Mouse (Mus musculus): ENCODE data around the gene Ptprr. TPM values are rescaled to one million over a fixed set of nuclear protein-coding genes. Genes with fewer than 3 reads are reported as not detected.

Ptprr gene
- total and polyA plus RNA-seq, 2 experiments = 0.09 TPM; not detected in 1

DNA sequence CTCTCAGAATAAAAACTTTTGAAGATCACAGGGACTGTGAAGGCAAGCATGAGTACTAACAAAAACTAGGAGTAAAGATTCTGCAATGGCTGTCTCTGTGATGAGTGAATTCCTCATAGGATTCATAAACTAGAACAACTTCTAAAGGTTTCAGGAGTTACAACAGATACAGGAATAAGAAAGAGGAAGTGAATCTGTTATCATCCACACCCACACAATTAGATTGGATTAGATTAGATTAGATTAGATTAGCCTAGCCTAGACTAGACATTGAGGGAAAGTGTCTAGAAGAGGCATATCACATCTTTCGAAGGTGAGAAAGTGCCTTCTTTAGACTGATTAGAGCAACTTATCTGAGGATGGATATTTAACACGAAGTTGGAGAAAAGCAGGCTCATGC is 117.2 kb downstream of the Ptprr start:
- H3K36me3 ChIP-seq (ENCODE audit: control insufficient read depth, insufficient read depth, low read length) = no peaks in the 10 kb centered on the region
- H3K4me1 ChIP-seq (ENCODE audit: control insufficient read depth, insufficient read depth, low read length) = no peaks in the 10 kb centered on the region
- H3K9ac ChIP-seq (ENCODE audit: low read depth, low read length) = no peak overlapping the region
- H3K4me3 ChIP-seq (ENCODE audit: insufficient read depth, low read depth, low read length) = no peak overlapping the region
- H3K27ac ChIP-seq (replicated peaks; ENCODE audit: insufficient read depth, low read depth, low read length) = no peak overlapping the region
- H3K27me3 ChIP-seq (ENCODE audit: control insufficient read depth, insufficient read depth, low read length) = no peaks in the 10 kb centered on the region
- TF ChIP-seq POLR2A (IDR thresholded peaks at IDR 0.05; ENCODE audit: extremely low read depth, insufficient read depth, low read length) (no peak), CTCF (IDR thresholded peaks at IDR 0.05; ENCODE audit: low read depth, low read length) (no peak)
- WGBS = 63% methylated on average over 2 of the region's 2 CpGs
- DNase-seq (ENCODE audit: extremely low read depth, low read depth, low spot score) = no peak
- H3K79me2 ChIP-seq (ENCODE audit: control insufficient read depth, insufficient read depth, low read length) = no peaks in the 10 kb centered on the region

DNA sequence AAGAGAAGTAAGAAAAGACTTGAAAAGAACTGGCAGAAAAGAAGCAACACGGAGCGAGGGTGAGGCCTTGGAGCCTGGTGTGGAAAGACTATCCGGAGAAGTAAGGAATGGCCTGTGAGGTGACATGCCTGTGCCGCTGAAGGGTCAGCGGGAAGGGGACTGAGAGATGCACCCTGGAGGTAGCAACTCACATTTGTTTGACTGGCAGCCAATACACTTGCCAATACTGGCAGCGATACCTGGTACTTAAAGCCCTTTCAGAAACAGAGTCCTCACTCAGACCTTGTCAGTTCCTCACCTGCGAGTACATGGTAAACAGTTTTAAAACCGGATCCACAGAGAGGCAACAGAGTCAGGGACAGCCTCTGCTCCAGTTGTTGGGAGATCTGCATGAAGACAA is 122.2 kb downstream of the Ptprr start:
- no peaks in the 10 kb centered on the region for H3K79me2 ChIP-seq (ENCODE audit: control insufficient read depth, insufficient read depth, low read length)
- H3K27ac ChIP-seq (replicated peaks; ENCODE audit: insufficient read depth, low read depth, low read length) = no peak overlapping the region
- DNase-seq (ENCODE audit: extremely low read depth, low read depth, low spot score) = no peak
- H3K4me3 ChIP-seq (ENCODE audit: insufficient read depth, low read depth, low read length) = no peak overlapping the region
- no peaks in the 10 kb centered on the region for H3K27me3 ChIP-seq (ENCODE audit: control insufficient read depth, insufficient read depth, low read length)
- no peak overlapping the region for H3K9ac ChIP-seq (ENCODE audit: low read depth, low read length)
- H3K36me3 ChIP-seq (ENCODE audit: control insufficient read depth, insufficient read depth, low read length) = no peaks in the 10 kb centered on the region
- 88% methylated on average over 8 of the region's 8 CpGs for WGBS
- no peak for TF ChIP-seq POLR2A (IDR thresholded peaks at IDR 0.05; ENCODE audit: extremely low read depth, insufficient read depth, low read length)
- TF ChIP-seq CTCF (IDR thresholded peaks at IDR 0.05; ENCODE audit: low read depth, low read length) = no peak
- H3K4me1 ChIP-seq (ENCODE audit: control insufficient read depth, insufficient read depth, low read length) = no peaks in the 10 kb centered on the region

DNA sequence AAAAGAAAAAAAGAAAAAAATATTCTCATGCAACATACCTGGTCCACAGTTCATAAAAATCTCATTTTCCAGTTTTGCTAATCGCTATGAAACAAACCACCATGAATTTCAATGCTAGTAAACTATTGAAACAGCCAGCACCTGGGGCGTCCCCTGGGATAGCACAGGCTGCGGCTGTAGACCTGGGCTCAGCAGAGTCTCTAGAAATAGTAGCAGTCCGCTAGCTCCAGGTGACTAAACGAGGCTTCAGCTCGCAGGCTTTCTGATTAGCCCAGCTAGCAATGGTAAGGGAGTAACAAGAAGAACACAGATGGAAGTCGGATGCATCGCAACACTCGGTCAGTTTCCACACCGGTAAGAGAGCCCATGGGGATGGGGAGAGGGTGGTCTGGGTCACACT is 125.7 kb downstream of the Ptprr start:
- TF ChIP-seq CTCF (IDR thresholded peaks at IDR 0.05; ENCODE audit: low read depth, low read length) (no peak), POLR2A (IDR thresholded peaks at IDR 0.05; ENCODE audit: extremely low read depth, insufficient read depth, low read length) (no peak)
- H3K4me3 ChIP-seq (ENCODE audit: insufficient read depth, low read depth, low read length) = no peak overlapping the region
- WGBS = 89% methylated on average over 10 of the region's 10 CpGs

DNA sequence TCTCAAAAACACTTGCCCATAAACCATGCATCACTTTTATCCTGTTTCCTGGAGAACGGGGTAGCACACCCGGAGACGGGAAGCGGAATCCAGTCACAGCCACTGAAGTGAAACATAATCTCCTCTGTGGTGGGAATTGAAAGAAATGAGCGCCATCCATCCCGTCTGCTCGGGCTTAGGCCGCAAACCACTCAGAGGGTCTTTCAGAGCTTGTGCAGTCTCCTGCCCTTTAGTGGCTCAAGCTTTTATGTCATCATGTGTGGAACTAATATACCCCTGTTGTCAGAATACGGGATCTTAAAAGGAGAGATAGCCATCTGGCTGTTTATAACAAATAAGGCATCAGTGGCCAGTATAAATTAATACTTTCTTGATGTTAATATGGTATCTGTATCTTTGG is 128.1 kb downstream of the Ptprr start:
- no peak overlapping the region for H3K9ac ChIP-seq (ENCODE audit: low read depth, low read length)
- H3K36me3 ChIP-seq (ENCODE audit: control insufficient read depth, insufficient read depth, low read length) = no peaks in the 10 kb centered on the region
- TF ChIP-seq CTCF (IDR thresholded peaks at IDR 0.05; ENCODE audit: low read depth, low read length) (no peak), POLR2A (IDR thresholded peaks at IDR 0.05; ENCODE audit: extremely low read depth, insufficient read depth, low read length) (no peak)
- no peak overlapping the region for H3K27ac ChIP-seq (replicated peaks; ENCODE audit: insufficient read depth, low read depth, low read length)
- H3K4me3 ChIP-seq (ENCODE audit: insufficient read depth, low read depth, low read length) = no peak overlapping the region
- H3K27me3 ChIP-seq (ENCODE audit: control insufficient read depth, insufficient read depth, low read length) = no peaks in the 10 kb centered on the region
- 89% methylated on average over 9 of the region's 9 CpGs for WGBS
- H3K4me1 ChIP-seq (ENCODE audit: control insufficient read depth, insufficient read depth, low read length) = no peaks in the 10 kb centered on the region
- no peak for DNase-seq (ENCODE audit: extremely low read depth, low read depth, low spot score)
- no peaks in the 10 kb centered on the region for H3K79me2 ChIP-seq (ENCODE audit: control insufficient read depth, insufficient read depth, low read length)

More for the DNA sequence above, 125.7 kb downstream of the Ptprr start:
- Histone ChIP-seq H3K4me1 (ENCODE audit: control insufficient read depth, insufficient read depth, low read length) (no peaks in the 10 kb centered on the region), H3K27me3 (ENCODE audit: control insufficient read depth, insufficient read depth, low read length) (no peaks in the 10 kb centered on the region), H3K9ac (ENCODE audit: low read depth, low read length) (no peak overlapping the region), H3K27ac (replicated peaks; ENCODE audit: insufficient read depth, low read depth, low read length) (no peak overlapping the region), H3K79me2 (ENCODE audit: control insufficient read depth, insufficient read depth, low read length) (no peaks in the 10 kb centered on the region), H3K36me3 (ENCODE audit: control insufficient read depth, insufficient read depth, low read length) (no peaks in the 10 kb centered on the region)
- no peak for DNase-seq (ENCODE audit: extremely low read depth, low read depth, low spot score)

DNA sequence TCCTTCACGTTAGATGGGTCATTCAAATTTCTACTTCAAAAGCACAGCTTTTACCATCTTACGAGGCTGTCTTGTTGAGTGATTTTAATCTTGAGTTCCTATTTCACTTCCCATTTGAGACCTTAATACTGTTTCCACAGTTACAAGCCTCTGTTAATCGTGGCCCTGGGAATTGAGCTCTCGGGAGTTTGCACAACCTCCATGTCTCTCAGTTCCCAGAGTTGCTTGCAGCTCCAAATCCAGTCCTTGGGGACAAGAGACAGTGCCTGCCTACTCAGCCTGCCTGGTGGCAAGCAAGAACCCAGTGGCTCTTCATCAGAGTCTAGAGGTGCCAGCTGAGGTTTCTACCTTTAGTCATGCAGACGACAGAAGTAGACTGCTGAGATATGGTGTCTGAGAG is 136.7 kb downstream of the Ptprr start:
- Histone ChIP-seq H3K27me3 (ENCODE audit: control insufficient read depth, insufficient read depth, low read length) (no peaks in the 10 kb centered on the region), H3K27ac (replicated peaks; ENCODE audit: insufficient read depth, low read depth, low read length) (no peak overlapping the region), H3K36me3 (ENCODE audit: control insufficient read depth, insufficient read depth, low read length) (no peaks in the 10 kb centered on the region), H3K9ac (ENCODE audit: low read depth, low read length) (no peak overlapping the region), H3K4me1 (ENCODE audit: control insufficient read depth, insufficient read depth, low read length) (no peaks in the 10 kb centered on the region), H3K4me3 (ENCODE audit: insufficient read depth, low read depth, low read length) (no peak overlapping the region), H3K79me2 (ENCODE audit: control insufficient read depth, insufficient read depth, low read length) (no peaks in the 10 kb centered on the region)
- no peak for DNase-seq (ENCODE audit: extremely low read depth, low read depth, low spot score)
- TF ChIP-seq CTCF (IDR thresholded peaks at IDR 0.05; ENCODE audit: low read depth, low read length) (no peak), POLR2A (IDR thresholded peaks at IDR 0.05; ENCODE audit: extremely low read depth, insufficient read depth, low read length) (no peak)
- 80% methylated on average over 5 of the region's 5 CpGs for WGBS

DNA sequence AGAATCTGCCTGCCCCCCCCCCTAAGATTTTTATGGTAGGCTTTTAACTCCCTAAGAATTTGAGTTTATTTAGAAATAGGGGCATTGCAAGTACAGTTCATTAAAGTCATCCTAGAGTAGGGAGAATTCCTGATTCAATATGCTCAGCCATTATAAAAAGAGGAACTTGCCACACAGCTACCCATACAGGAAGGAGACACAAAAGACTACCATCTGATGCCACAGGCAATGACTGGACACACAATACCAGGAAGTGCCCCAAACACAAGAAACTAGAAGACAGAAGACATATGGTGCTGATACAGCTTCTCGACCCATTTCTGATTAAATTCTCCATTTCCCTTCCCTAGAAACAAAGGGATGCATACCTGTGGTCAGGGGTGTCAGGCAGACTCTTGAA is 138.7 kb downstream of the Ptprr start:
- no peaks in the 10 kb centered on the region for H3K4me1 ChIP-seq (ENCODE audit: control insufficient read depth, insufficient read depth, low read length)
- TF ChIP-seq CTCF (IDR thresholded peaks at IDR 0.05; ENCODE audit: low read depth, low read length) = no peak
- TF ChIP-seq POLR2A (IDR thresholded peaks at IDR 0.05; ENCODE audit: extremely low read depth, insufficient read depth, low read length) = no peak
- no peak overlapping the region for H3K9ac ChIP-seq (ENCODE audit: low read depth, low read length)
- H3K79me2 ChIP-seq (ENCODE audit: control insufficient read depth, insufficient read depth, low read length) = no peaks in the 10 kb centered on the region
- no peak for DNase-seq (ENCODE audit: extremely low read depth, low read depth, low spot score)
- 48% methylated on average over 1 of the region's 1 CpGs for WGBS
- H3K36me3 ChIP-seq (ENCODE audit: control insufficient read depth, insufficient read depth, low read length) = no peaks in the 10 kb centered on the region
- no peak overlapping the region for H3K27ac ChIP-seq (replicated peaks; ENCODE audit: insufficient read depth, low read depth, low read length)
- H3K27me3 ChIP-seq (ENCODE audit: control insufficient read depth, insufficient read depth, low read length) = no peaks in the 10 kb centered on the region
- H3K4me3 ChIP-seq (ENCODE audit: insufficient read depth, low read depth, low read length) = no peak overlapping the region
